Mouse (Mus musculus) right cerebral cortex, postnatal 36 days (tissue): ENCODE data around the gene Gm10320.

ENCODE experiments used
- DNase-seq, 2 experiments: peaks; one replicate each; pipeline ENCODE4 v3.0.0; 2022; ENCODE audit warnings: low spot score in 2 of 2, mixed read lengths in 1 of 2

Gene Gm10320

DNA sequence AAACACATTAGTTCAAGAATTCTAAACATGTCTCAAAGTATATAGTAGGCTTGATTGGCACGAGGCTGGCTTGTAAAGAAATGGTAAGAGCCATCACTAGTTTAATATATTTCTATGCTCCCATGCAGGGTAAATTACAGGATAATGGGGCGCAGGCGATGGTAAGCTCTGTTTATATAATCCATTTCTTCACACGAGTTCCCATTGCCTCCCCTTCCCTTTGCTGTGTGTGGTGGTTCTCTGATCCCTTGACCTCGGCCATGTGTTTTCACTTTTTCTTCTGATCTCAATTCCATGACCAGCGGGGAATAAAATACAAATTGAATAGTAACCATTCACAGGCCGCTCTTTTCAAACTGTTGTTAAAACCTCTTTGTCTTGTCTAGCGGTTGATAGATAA, 11.8 kb upstream of the Gm10320 start:
- DNase-seq: no peak

DNA sequence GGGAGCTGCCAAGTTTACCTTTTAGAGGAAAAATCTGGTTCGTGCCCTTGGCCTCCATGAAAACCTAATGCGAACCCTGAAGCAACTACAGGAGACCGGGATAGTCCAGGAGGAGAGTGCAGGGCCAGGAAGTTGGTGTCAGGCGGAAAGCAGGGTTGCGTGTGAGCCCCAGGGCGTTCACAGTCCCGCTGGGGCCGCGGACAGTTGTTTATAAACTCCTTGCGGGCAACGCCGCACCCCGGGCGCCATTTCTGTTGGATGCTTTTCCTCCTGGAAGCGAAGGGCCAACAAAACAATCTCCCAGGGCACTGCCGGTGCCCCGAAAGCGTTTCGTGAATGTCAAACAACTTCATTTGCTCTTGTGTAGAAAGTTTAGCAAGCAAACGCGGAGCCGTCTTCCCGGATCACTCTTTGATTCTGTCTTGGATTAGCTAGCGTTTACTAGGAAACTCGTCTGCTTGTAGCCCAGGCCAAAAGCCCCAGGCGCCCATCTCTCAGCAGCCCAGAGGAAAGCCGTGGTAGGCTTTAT, 11.1 kb upstream of the Gm10320 start:
- DNase-seq: no peak

DNA sequence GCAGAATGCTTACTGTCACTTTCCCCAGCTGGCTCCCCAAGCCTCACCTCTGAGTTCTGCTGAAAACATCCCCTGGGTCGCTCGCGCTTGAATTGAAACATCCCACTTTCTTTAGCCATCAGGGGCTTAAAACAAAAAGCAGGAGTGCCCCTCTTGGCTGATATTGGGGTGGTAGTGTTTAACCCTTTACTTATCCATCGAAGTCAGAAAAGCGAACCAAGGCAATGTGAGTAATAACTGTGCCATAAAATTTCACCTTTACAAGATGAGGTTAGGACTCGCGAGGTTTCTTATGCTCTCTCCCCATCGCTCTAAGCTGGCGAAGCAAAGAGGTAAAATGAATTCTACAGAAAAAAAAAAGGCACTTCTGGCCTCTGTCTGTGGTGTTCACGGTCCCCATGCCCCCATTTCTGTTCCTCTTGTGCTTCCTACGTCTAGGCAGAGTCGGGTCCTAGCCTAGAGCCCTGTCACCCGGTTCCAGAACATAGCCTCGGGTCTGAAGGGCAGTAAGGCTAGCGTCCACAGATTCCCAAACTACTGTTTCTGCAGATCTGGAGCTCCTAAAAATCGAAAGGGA, 10.5 kb upstream of the Gm10320 start:
- no peak for DNase-seq

DNA sequence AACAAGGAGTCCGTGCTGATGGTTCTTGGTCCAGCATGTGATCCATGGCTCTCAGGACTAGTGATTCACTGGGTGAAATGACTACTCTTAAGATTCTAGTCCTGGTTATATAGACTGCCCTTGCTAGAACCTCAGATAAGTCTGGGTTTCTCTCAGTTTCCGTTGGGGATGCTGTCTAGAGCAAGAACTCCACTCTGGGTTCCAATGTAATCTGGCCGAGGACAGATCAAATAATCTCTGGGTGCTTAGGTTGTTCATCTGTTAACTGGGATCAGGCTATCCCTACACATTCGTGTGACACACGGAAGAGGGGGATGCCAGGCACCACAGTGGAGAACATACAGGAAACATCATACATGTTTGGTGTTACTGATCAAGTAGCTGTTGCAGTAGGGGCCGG, 9.5 kb upstream of the Gm10320 start:
- no peak for DNase-seq

DNA sequence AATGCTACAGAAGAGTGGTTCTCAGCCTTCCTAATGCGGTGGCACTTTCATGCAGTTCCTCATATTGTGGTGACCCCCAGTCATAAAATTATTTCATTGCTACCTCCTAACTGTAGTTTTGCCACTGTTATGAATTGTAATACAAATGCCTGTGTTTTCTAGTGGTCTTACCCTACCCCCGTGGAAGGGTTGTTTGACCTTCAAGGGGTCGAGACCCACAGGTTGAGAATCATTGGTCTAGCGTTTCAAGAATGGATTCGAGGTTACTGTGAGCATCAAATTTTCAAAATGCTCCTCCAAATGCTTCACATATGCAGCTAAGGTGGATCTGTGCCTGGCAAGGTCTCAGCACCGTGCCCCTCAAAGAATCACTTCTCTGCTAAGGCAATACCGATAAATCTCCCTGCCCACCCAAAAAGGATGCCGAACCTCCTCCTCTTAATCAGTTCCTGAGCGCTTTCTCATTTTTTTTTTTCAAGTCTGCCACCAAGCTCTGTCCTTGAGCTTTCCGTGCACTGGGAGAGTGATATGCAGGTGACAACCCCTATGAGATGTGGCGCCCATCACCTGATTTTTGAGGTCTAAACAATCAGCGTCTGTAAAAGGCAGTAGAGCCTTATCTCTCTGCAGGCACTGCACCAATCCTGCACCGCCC, 8.8 kb upstream of the Gm10320 start:
- DNase-seq: no peak

DNA sequence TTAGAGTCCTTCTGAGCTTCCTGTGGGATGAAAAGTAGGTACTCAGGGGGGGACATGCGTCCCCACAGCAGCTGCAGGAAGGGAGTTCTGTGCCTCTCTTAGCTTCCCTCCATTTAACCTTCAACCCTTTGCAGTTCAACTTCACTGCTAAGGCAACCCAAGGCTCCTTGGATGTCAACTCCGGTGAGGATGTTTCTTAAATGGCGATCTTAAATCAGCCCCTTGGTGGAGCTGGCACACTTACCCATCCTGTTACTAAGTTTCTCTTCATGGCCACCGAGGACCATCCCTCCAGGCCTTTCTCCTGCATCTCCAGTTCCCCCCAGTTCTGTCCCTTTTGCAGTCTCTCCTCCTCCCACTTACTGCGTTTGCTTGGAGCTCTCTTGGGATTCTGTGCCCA, 6.8 kb upstream of the Gm10320 start:
- no peak for DNase-seq

DNA sequence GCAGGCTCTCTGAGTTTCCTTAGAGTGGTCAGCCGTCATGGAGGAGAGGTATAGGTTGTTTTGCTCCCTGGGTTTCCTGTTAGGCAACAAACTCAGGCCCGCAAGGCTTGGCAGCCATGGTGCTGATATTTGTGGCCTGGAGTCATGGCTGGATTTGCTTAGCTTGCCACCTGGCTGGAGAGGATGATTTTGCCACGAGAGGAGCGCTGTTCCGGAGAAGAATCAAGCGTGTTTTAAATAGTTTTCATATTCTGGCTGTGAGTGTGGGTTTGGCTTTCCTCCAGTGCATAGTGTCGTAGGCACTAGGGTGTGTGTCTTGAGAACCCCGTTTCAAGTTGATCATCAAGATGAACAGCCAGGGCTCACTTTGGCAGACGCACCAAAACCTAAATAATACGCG, 6.3 kb upstream of the Gm10320 start:
- no peak for DNase-seq

DNA sequence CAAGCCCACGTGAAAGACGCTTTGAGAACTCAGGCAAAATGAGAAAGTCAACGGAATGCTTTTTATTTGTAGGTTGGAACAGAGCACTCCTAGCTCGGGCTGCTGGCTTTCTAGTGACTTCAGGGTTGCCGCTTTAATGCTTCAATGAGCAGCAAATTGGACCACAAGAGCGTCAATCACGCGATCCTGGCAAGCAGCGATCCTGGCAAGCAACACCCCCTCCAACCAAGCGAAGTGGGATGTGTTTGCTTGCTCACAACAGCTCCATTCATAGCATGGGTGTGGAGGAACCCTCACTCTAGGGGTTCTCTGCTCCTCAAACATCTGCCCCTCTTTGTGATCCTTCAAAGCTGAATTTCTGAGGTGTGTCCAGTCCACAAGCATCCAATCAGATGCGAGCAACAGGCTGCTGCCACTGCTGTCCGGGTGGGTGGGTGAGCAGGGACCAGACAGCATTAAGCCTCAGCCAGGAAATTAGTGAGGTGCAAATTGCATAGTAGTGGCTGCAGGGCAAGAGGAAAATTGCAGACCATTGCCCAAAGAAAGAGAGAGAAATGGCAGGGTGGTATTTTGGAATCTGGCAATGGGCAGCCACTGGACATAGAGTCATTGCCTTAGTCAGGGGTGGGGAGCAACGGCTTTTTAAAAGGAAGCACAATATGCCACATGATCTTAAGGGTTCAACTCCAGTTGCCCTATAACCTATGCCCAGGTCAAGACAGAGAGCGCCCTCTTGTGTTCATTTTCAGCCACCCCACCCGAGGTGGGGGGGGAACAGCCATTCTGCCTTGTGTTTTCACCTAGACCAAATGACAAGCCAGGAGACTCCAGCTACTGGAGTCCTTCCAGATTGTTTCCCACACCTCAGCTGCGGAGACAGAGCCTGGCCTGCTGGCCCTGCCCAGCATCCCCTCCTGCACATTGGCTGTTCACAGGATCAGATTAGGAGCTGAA, 5.4 kb upstream of the Gm10320 start:
- DNase-seq: no peak

DNA sequence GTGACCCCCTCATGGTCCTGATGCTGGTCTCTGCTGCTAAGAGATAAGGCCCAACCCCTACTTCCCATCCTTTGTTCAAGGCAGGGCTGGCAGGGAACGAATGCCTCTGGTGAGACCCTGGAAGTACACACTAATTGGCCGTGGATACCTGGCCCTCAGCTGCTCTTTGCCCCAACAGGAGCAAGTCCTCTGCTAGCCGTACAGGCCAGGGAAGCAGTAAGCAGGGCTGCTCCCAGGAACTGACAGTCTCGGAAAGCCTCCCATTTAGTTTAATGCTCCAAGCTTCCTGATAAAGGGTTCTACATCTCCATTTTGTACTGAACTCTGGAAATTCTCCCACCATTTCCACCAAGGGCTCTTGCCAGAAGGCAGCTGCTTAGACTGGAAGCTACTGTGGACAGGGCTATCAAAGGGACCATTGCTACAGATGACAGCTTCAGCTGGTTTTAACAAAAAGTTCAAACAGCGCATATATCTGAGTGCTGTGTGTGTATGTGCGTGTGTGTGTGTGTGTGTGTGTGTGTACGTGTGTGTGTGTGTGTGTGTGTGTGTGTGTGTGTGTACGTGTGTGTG, 2.8 kb upstream of the Gm10320 start:
- DNase-seq: no peak

DNA sequence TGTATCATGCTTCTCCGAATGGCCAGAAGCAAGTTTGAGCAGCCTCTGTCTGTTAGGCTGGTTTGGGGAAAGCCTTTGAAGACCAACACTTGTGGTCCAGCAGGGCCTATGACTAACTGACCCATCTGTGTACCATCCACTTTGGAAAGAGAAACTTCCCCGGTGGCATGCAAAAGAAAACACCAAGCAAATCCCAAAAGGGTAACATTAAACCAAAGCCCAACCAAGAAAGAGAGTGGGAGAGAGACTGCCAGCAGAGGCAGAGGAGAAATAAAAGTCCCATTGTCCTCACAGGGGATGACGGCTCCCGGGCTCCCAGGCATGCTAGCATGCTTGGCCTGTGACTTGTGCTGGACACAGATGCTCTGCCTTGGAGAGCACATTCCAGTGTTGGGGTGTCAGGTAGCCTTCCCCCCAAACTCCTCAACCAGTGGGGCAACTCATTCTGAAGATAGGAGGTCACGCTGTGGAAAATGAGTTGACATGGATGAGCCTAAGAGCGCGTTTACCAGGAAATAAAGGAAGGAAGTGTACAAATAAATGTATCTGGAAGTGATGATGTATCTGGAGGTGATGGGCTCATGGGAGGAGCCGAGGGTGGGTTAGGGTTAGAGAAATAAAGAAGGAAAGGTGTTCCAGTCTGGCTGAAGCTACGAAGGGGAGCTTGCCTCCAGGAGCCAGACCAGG, 911 bp upstream of the Gm10320 start:
- no peak for DNase-seq

DNA sequence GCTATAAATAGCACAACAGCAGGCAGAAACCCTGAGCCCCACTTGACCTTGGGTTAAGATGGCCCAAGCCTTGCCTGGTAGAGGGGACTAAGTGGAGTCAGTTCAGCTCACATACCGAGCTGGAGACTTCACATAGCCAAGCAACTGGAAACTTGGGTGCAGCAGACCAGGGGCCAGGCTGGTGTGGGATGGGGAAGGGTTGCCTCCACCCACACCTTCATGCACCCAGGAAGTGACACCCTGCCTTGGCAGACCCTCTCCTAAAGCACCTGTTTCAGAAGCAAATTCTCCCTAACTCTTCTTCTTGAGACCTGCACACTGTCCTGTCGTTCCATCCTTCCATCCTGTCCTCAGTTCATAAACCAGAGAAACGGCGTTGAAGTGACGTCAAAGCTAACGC, 5.1 kb downstream of the Gm10320 start:
- DNase-seq: no peak

DNA sequence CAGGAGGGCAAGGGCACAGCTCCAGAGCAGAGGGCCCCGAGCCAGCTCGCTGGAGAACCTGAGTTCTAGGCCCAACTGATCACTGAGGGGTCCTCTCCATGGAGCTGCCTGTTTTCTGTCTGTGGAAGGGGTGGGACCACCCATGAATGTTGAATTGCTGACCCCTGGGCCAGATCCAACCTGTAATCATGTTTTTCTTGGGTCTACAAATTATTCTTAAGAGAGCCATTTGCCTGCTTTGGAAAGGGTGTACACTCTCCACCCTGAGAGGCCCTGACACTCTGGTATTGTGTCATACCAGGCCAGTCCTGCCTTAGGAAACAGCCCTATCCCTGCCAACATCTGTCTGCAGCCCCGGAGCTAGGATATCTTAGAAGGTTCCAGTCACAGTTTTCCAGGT, 5.6 kb downstream of the Gm10320 start:
- DNase-seq: no peak

DNA sequence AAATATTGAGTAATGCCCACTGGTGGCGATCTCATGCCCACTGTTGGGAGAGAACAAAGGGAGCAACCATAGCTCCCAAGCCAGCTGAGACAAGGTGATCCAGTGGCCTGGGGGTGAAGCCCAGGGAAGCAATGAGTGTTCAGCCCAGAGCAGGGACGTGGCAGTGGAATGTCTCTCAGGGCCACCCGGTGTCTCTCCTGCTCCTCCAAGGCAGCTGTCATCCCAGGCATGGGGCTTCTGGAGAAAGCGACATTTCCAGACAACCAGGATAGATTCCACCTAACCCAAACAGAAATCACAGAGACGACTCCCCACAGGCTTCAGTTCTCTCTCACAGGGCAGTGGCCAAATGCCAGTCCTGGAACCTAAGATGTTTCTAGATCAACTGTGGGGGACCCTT, 6.4 kb downstream of the Gm10320 start:
- DNase-seq: no peak

DNA sequence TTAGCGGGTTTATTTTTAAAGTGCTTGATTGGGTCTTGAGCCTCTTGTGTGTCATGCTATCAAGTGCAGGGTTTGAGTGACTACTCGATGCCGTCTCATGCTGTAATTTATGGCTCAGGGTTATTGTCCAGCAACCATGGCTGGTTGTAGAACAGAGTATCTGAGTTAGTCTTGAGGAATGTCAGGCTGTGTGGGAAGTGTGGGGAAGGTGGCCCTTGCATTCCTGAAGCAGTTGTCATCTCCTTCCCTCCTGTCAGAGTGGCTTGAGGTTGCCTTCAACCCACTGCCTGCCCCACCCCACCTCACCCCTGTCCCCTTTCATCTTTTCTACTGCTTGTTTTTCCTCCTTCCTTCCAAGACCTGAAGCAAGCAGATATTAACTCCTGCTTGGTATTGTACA, 13.8 kb downstream of the Gm10320 start:
- no peak for DNase-seq

DNA sequence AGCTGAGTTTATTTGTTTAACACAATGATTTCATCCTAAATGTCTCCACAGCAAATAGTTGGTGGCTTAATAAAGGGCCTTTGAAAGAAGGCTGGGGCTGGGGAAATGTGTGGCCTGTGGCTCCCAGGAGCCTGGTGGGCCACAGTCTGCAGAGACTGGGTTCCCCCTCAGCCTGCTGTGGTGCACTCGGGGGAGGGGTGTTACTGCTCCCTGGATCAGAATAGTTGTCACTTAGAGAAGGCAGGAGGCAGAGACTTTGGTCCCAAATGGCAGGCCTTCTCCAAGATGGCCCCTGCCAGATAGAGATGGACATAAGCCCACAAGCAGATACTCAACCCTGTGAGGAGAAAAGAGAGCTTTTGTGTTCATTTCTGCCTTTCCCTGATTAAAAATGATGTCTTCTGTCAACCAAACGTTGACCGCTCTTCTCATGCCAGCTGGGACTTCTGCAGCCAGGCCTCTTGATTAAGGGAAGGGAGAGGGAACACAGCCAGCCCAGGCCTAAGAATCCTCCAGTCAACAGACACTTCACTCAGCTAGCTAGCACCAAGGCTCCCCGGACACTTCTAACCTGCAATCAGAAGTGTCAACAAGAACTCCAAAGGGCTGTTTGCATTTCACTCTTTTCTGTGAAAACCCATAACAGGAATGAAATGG, 14.8 kb downstream of the Gm10320 start:
- no peak for DNase-seq

DNA sequence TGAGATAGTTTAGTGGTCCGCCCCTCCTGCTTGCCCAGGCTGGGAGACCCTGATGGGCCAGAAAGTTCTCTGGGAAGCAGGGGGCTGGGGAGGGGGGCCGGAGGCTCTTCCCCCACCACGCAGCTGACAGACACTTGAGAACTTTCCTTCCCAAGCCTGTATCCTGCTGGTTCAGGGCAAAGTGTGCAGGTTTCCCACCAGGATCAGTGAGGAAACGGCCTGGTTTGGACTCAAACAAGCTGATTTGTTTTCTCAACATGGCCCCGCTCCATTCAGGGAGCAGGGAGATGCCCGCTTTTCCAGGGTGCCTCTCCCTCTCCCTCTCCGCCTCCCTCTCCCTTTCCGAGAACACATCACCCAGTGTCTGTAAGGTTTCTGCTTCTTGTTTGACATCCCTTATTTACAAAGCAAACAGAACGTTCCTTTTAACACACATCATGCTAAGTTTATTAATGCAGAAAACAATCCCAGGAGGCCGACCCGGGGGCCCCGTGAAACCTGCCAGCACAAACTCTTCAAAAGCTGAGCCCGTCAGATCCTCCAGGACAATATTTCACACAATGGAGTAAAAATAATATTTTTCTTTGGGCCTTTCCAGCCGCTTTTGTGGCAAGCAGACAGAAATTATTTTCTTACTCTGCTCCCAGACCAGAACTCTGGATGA, 15.5 kb downstream of the Gm10320 start:
- no peak for DNase-seq

DNA sequence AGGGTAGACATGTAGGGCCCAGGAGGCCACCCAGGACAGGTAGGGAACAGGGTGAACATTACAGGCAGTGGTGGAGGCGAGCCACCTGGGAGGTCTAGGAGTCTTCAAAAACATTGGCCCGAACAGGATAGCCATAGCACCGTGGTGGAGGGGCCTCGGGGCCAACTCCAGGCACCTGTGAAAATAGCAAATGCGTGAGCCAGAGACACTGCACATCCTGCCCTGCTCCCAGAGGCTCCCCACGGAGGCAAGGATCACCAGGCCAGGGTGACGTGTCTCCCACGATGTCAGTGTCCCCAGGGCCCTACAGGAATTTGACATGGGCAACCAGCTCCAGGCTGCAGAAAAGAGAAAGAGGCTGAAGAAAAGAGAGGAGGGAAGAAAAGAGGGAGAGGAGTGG, 16.1 kb downstream of the Gm10320 start:
- DNase-seq: no peak

DNA sequence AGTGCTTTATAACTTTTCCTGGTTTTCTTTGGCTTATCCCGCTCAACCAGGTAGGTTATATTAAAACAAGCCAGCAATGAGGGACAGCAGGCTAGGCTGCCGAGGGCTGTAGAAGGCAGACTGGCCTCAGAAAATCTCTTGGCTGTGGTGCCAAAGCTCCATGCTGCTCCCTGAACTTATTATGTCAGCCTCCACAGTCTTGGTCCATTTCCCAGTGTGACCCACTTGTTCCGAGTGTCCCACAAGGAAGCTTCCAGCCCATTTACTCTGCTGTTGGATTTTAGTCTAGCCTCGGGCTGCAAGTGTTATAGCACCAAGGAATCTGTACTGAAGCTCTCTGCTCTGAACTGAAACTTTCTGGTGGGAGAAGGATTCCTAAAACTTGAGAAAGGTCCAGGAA, 18.8 kb downstream of the Gm10320 start:
- no peak for DNase-seq

DNA sequence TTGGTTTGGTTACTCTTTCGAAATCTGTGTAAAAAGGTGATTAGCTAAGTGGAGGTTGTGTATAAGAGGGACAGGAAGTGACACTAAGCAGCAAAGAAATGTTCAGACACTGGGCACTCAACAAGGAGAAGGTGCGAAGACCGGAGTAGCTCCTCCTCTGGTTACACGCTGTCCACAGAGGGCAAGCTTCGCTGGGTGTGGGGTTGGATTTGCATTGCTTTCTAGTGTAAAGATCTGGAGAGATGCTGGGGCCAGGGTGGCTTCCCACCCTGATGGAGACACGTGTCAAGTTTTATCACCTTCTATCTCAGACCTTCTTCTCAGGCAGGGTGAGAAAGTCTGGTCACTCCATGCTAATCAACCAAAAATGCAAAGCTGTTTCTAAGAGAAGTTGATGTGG, 20.0 kb downstream of the Gm10320 start:
- no peak for DNase-seq

DNA sequence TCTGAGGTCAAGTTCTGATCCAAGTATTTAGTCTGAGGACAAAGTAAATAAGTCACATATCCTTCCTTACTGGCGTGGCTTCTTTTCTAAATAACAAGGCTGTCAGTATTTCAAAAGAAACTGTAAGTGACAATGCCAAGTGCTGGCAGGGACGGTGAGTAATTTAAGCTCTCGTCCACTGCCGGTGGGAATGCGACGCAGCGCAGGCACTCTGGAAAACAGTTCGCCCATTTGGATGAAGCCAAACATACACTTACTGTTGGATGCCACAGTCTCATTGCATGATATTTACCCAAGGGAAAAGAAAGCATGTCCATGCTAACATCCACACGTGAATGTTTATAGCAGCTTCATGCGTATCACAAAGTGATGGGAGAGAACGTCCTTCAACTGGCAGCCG, 21.5 kb downstream of the Gm10320 start:
- no peak for DNase-seq

DNA sequence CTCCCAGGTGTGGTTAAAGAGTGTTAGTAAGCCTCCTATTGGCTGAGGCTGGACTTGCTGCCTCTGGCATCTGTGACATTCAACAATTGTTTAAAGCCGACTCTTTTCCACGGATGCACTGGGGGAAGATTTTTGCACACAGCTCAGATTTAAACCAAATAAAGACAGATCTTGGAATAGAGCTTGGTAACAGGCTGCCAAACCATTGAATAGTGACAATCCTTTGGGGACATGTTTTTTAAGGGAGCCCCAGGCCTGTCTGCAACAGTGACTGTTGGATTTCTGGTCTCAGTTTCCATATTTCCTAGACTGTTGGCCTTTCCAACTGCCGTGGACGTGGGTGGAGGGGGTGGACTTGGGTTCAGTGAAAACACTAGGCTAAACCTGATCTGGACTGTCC, 21.9 kb downstream of the Gm10320 start:
- DNase-seq: no peak
